Mouse (Mus musculus) brain, embryonic 14.5 days (tissue): ENCODE measurements around the gene Wipf2.

Experiments
- CTCF ChIP-seq: fragments of 200-500 bp; IDR thresholded peaks from 2 replicates; pipeline ENCODE4 v1.5.1; 2012; ENCODE audit warnings: inconsistent platforms, mild to moderate bottlenecking, moderate library complexity, borderline replicate concordance; ENCODE audit not compliant: insufficient read depth, insufficient read length; ENCODE audit errors: extremely low read depth
- POLR2A ChIP-seq: fragments of 200-500 bp; IDR thresholded peaks from 2 replicates; pipeline ENCODE4 v1.6.1; 2012; ENCODE audit warnings: mild to moderate bottlenecking, inconsistent platforms, borderline replicate concordance; ENCODE audit not compliant: poor library complexity, insufficient read depth, insufficient read length, severe bottlenecking; ENCODE audit errors: extremely low read depth

DNA sequence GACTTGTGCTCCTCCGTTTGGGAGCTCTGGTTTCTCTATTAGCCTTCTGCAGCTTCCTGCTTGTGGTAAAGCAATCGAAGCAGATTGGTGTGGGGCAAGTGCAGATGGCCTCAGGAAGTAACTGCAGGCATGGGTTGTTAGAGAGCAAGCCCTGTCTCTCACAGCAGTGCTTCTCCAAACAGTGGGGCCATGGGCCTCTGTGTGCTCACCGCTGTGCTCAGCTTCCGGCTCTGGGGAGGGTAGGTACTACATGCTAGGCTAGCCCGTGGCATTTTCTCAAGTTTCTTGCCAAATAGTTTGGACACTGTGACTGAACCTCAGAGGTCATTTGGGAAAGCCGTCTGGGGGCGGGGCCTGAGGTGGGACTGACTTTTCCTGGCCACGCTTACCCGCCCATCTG, 54.8 kb downstream of the Wipf2 start:
- TF ChIP-seq CTCF = no peak
- TF ChIP-seq POLR2A = no peak
